Mouse (Mus musculus) ES-Bruce4 (cell line): ENCODE data around the gene Prkce. TPM values are rescaled to one million over a fixed set of nuclear protein-coding genes. Genes with fewer than 3 reads are reported as not detected.

Experiments used
- H3K27ac ChIP-seq: 2 replicates; pipeline ENCODE4 v1.5.1; 2012; ENCODE audit warnings: low read length, inconsistent platforms; ENCODE audit not compliant: insufficient read depth
- H3K27me3 ChIP-seq: 2 replicates; pipeline ENCODE4 v1.6.1; 2012; ENCODE audit warnings: mild to moderate bottlenecking, low read length, inconsistent platforms; ENCODE audit not compliant: control insufficient read depth, poor library complexity, insufficient read depth, severe bottlenecking
- H3K36me3 ChIP-seq: 2 replicates; pipeline ENCODE4 v1.6.1; 2012; ENCODE audit warnings: inconsistent platforms, mild to moderate bottlenecking, low read length, moderate library complexity; ENCODE audit not compliant: control insufficient read depth, poor library complexity, insufficient read depth, severe bottlenecking
- H3K4me1 ChIP-seq: one replicate; pipeline ENCODE4 v1.8.1; 2011; ENCODE audit warnings: low read length; ENCODE audit not compliant: control insufficient read depth, insufficient read depth
- H3K4me3 ChIP-seq: 2 replicates; pipeline ENCODE4 v1.5.1; 2011; ENCODE audit warnings: low read depth, mild to moderate bottlenecking, low read length
- H3K9ac ChIP-seq: 2 replicates; pipeline ENCODE4 v1.6.1; 2012; ENCODE audit warnings: low read depth, mild to moderate bottlenecking, inconsistent platforms; ENCODE audit not compliant: poor library complexity, severe bottlenecking
- H3K9me3 ChIP-seq: replicated peaks from 2 replicates; pipeline ENCODE4 v1.6.1; 2012; ENCODE audit warnings: mild to moderate bottlenecking, low read length, inconsistent platforms; ENCODE audit not compliant: control insufficient read depth, poor library complexity, insufficient read depth, severe bottlenecking
- CTCF ChIP-seq: IDR thresholded peaks from one replicate; pipeline ENCODE4 v1.8.1; 2011; ENCODE audit warnings: low read depth, low read length
- EP300 ChIP-seq: IDR thresholded peaks from 2 replicates; pipeline ENCODE4 v1.6.1; 2011; ENCODE audit warnings: low read depth, low read length; ENCODE audit not compliant: insufficient read depth
- POLR2A ChIP-seq: IDR thresholded peaks from one replicate; pipeline ENCODE4 v1.8.1; 2011; ENCODE audit warnings: low read length; ENCODE audit not compliant: insufficient read depth
- polyA plus RNA-seq: library from polyadenylated mRNA; stranded (reverse); fragments of >200 nt; gene quantifications from 2 replicates; pipeline ENCODE4 v1.2.4, GENCODE M21; 2011; ENCODE audit warnings: low read depth; ENCODE audit not compliant: missing spikeins, insufficient read depth, insufficient read length

The Prkce gene
- polyA plus RNA-seq, 1 experiment: 4.3 TPM

GRCm38 (mm10) chr17:86572576-86572975 lies 405.0 kb downstream of the Prkce start:
- Histone ChIP-seq H3K4me3 (no peak overlapping the region), H3K27me3 (no peaks in the 10 kb centered on the region), H3K4me1 (no peaks in the 10 kb centered on the region), H3K9me3 (no peaks in the 10 kb centered on the region), H3K36me3 (no peaks in the 10 kb centered on the region), H3K9ac (no peak overlapping the region), H3K27ac (no peak overlapping the region)
- TF ChIP-seq EP300 (no peak), CTCF (no peak), POLR2A (no peak)

- H3K27ac ChIP-seq: no peak overlapping the region
- no peaks in the 10 kb centered on the region for H3K27me3 ChIP-seq
- H3K4me1 ChIP-seq: no peaks in the 10 kb centered on the region
- no peaks in the 10 kb centered on the region for H3K9me3 ChIP-seq
- no peak overlapping the region for H3K4me3 ChIP-seq
- TF ChIP-seq EP300 (no peak), POLR2A (no peak), CTCF (no peak)
- H3K9ac ChIP-seq: no peak overlapping the region
- no peaks in the 10 kb centered on the region for H3K36me3 ChIP-seq
Observed at GRCm38 (mm10) chr17:86573596-86574248, 406.1 kb downstream of the Prkce start.

GRCm38 (mm10) chr17:86580724-86581123 lies 413.1 kb downstream of the Prkce start:
- Histone ChIP-seq H3K4me1 (no peaks in the 10 kb centered on the region), H3K27ac (no peak overlapping the region), H3K4me3 (no peak overlapping the region), H3K9me3 (no peaks in the 10 kb centered on the region), H3K27me3 (no peaks in the 10 kb centered on the region), H3K9ac (no peak overlapping the region), H3K36me3 (no peaks in the 10 kb centered on the region)
- TF ChIP-seq POLR2A (no peak), EP300 (no peak), CTCF (no peak)

- no peaks in the 10 kb centered on the region for H3K4me1 ChIP-seq
- no peaks in the 10 kb centered on the region for H3K27me3 ChIP-seq
- no peak overlapping the region for H3K4me3 ChIP-seq
- no peaks in the 10 kb centered on the region for H3K9me3 ChIP-seq
- TF ChIP-seq CTCF (no peak), EP300 (no peak), POLR2A (no peak)
- no peak overlapping the region for H3K27ac ChIP-seq
- no peak overlapping the region for H3K9ac ChIP-seq
- no peaks in the 10 kb centered on the region for H3K36me3 ChIP-seq
Observed at GRCm38 (mm10) chr17:86582341-86582740, 414.8 kb downstream of the Prkce start.

GRCm38 (mm10) chr17:86586441-86586840 lies 418.9 kb downstream of the Prkce start:
- no peak overlapping the region for H3K4me3 ChIP-seq
- H3K27ac ChIP-seq: no peak overlapping the region
- TF ChIP-seq CTCF (no peak), EP300 (no peak), POLR2A (no peak)
- H3K27me3 ChIP-seq: no peaks in the 10 kb centered on the region
- H3K9me3 ChIP-seq: no peaks in the 10 kb centered on the region
- H3K4me1 ChIP-seq: no peaks in the 10 kb centered on the region
- no peak overlapping the region for H3K9ac ChIP-seq
- no peaks in the 10 kb centered on the region for H3K36me3 ChIP-seq

- Histone ChIP-seq H3K27me3 (no peaks in the 10 kb centered on the region), H3K9ac (no peak overlapping the region), H3K27ac (no peak overlapping the region), H3K4me1 (no peaks in the 10 kb centered on the region), H3K9me3 (no peaks in the 10 kb centered on the region), H3K4me3 (no peak overlapping the region), H3K36me3 (no peaks in the 10 kb centered on the region)
- TF ChIP-seq POLR2A (no peak), EP300 (no peak), CTCF (no peak)
Observed at GRCm38 (mm10) chr17:86588704-86589449, 421.3 kb downstream of the Prkce start.
